Mouse (Mus musculus) left cerebral cortex, adult 9 months (tissue): ENCODE results near the gene Vmn1r68.

Experiments used
- DNase-seq, 2 experiments: peaks; one replicate each; pipeline ENCODE4 v3.0.0; 2022; ENCODE audit warnings: low spot score in 2 of 2

The Vmn1r68 gene

GRCm38 (mm10) chr7:10558385-10558784 lies at the start of gene Vmn1r68:
TSS of gene Vmn1r68 (minus strand) at chr7:10558485.
- DNase-seq: no peak

- DNase-seq: no peak
Measured at GRCm38 (mm10) chr7:10495578-10495977, 62.7 kb downstream of the Vmn1r68 start.

GRCm38 (mm10) chr7:10494786-10495521 lies 63.3 kb downstream of the Vmn1r68 start, which contains the start of gene Zik1:
TSS of gene Zik1 (minus strand) at chr7:10495394.
- peak; percentile 50 to 82 for DNase-seq

- peak; percentile 10 to 70 for DNase-seq
Measured at GRCm38 (mm10) chr7:10480588-10481233, 77.6 kb downstream of the Vmn1r68 start.

GRCm38 (mm10) chr7:10479813-10480212 lies 78.5 kb downstream of the Vmn1r68 start:
- DNase-seq: no peak

- DNase-seq: peak; percentile 16 to 23
Measured at GRCm38 (mm10) chr7:10458166-10458565, 100.1 kb downstream of the Vmn1r68 start.
